Mouse (Mus musculus) kidney, embryonic 15.5 days (tissue): ENCODE measurements around the gene Frem3. TPM values are rescaled to one million over a fixed set of nuclear protein-coding genes. Genes with fewer than 3 reads are reported as not detected.
"Not testable (repeated sequence)": the region's sequence is repeated elsewhere in the genome, so short reads cannot be mapped to it uniquely, and the experiment has no call there.

Source experiments
- ATAC-seq: fragments of 200-750 bp; cut with Nextera tagmentation; replicated peaks from 2 replicates; pipeline ENCODE4 v1.8.0; 2017; ENCODE audit warnings: moderate TSS enrichment; ENCODE audit not compliant: low FRiP score
- H3K27ac ChIP-seq: fragments of 300-500 bp; sonication (generic); 2 replicates; pipeline ENCODE4 v1.5.1; 2015; ENCODE audit warnings: mild to moderate bottlenecking, inconsistent platforms
- H3K27me3 ChIP-seq: fragments of 300-500 bp; sonication (generic); 2 replicates; pipeline ENCODE4 v1.6.1; 2015; ENCODE audit warnings: inconsistent platforms
- H3K36me3 ChIP-seq: fragments of 300-500 bp; sonication (generic); 2 replicates; pipeline ENCODE4 v1.6.1; 2015; ENCODE audit warnings: inconsistent platforms
- H3K4me1 ChIP-seq: fragments of 300-500 bp; sonication (generic); 2 replicates; pipeline ENCODE4 v1.6.1; 2015; ENCODE audit warnings: inconsistent platforms
- H3K4me2 ChIP-seq: fragments of 300-500 bp; sonication (generic); 2 replicates; pipeline ENCODE4 v1.6.1; 2015; ENCODE audit warnings: moderate library complexity, mild to moderate bottlenecking, inconsistent platforms
- H3K4me3 ChIP-seq: fragments of 300-500 bp; sonication (generic); replicated peaks from 2 replicates; pipeline ENCODE4 v1.5.1; 2015; ENCODE audit warnings: mild to moderate bottlenecking, inconsistent platforms
- H3K9ac ChIP-seq: fragments of 300-500 bp; sonication (generic); 2 replicates; pipeline ENCODE4 v1.6.1; 2015; ENCODE audit warnings: mild to moderate bottlenecking, inconsistent platforms
- H3K9me3 ChIP-seq: fragments of 300-500 bp; sonication (generic); replicated peaks from 2 replicates; pipeline ENCODE4 v1.6.1; 2016; ENCODE audit warnings: inconsistent platforms
- WGBS: fragments of 180-500 bp; shearing (Covaris S2); methylation state at CpG from one replicate; pipeline ENCODE4 v1.1.7; 2015; ENCODE audit warnings: mixed read lengths; 5-methylcytosine and 5-hydroxymethylcytosine counted together
- polyA plus RNA-seq: library from polyadenylated mRNA; unstranded; fragments of >200 nt; fragmentation: Nextera tagmentation; extraction: Ambion mirVana; gene quantifications from 2 replicates; pipeline ENCODE4 v1.2.1, GENCODE M21; 2015

Gene Frem3
- polyA plus RNA-seq, 1 experiment from 2014 or later, result 0.19 TPM

GRCm38 (mm10) chr8:80732326-80732725 is 121.4 kb downstream of the Frem3 start:
- no peak for ATAC-seq
- Histone ChIP-seq H3K27ac (no peak overlapping the region), H3K27me3 (no peaks in the 10 kb centered on the region), H3K4me2 (no peak overlapping the region), H3K4me3 (no peak overlapping the region), H3K9ac (no peak overlapping the region), H3K4me1 (no peaks in the 10 kb centered on the region), H3K36me3 (peaks cover 71% of the 10 kb centered on the region), H3K9me3 (no peaks in the 10 kb centered on the region)

DNA sequence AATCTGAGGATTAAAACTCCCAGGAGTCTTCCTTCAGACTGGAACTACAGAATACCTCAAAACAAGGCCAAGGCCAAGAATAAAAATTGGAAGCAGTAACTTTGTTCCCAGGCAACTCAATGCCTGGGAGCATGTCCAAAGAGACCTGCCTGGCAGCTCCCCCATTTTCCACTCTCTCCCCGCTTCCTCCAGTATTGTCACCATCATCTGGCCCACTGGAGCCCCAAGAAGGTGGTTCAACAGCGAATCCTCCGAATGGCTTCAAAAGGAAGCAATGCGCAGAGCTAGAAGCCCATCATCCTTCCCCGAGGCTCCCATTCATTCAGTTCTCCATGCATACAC is 127.1 kb downstream of the Frem3 start:
- ATAC-seq, result no peak
- H3K4me1 ChIP-seq, result peaks cover 11% of the 10 kb centered on the region
- peaks cover 26% of the 10 kb centered on the region for H3K36me3 ChIP-seq
- H3K27ac ChIP-seq, result peak overlapping the region; percentile 99
- H3K4me3 ChIP-seq, result peak overlapping the region; percentile 95
- peak overlapping the region; percentile 90 for H3K4me2 ChIP-seq
- H3K27me3 ChIP-seq, result no peaks in the 10 kb centered on the region
- WGBS, result 3% methylated on average over 5 of the region's 5 CpGs
- H3K9ac ChIP-seq, result peak overlapping the region; percentile 90
- no peaks in the 10 kb centered on the region for H3K9me3 ChIP-seq

DNA sequence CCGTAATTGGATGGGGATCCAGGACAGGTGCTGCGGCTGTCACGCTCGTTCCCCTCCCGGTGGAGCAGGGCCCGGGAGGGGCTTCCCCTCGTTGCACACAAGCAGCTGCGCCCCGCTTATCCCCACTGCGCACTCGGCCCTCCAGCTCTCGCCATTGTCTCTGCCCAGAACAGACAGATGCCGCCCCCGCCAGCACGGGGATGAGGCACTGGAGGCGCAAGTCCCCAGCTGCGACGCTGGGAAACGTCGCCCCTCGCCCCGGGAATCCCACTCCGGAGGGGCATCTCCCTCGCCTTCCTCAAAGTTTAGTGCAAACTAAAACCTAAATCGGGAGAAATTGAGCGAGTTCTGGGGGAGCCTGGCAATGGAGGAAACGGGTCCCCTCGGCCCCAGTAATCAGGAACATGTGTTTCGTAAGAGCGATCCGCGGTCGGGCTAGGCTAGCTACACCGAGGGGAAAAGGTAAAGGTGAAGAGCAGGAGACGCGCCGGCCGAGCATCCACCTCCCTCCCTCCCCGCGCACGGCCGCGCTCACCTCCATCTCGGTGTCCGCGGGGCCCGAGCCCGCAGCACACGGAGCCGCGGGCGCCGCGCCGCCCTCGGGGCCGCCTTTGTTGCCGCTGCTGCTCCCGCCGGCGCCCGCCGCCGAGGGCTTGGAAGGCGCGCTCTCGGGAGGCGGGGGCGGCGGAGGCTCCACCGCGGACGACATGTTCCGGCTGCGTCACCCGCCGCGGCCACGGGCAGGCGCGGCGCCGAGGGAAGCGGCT is 127.7 kb downstream of the Frem3 start:
- no peaks in the 10 kb centered on the region for H3K9me3 ChIP-seq
- WGBS, result under 1% methylated on average over 72 of the region's 84 CpGs
- H3K9ac ChIP-seq, result peak overlapping the region; percentile 90
- ATAC-seq, result peak; percentile 68
- H3K4me2 ChIP-seq, result peak overlapping the region; percentile 90
- H3K27me3 ChIP-seq, result no peaks in the 10 kb centered on the region
- peaks cover 22% of the 10 kb centered on the region for H3K36me3 ChIP-seq
- H3K4me3 ChIP-seq, result peak overlapping the region; percentile 95
- H3K4me1 ChIP-seq, result peaks cover 11% of the 10 kb centered on the region
- peak overlapping the region; percentile 99 for H3K27ac ChIP-seq

DNA sequence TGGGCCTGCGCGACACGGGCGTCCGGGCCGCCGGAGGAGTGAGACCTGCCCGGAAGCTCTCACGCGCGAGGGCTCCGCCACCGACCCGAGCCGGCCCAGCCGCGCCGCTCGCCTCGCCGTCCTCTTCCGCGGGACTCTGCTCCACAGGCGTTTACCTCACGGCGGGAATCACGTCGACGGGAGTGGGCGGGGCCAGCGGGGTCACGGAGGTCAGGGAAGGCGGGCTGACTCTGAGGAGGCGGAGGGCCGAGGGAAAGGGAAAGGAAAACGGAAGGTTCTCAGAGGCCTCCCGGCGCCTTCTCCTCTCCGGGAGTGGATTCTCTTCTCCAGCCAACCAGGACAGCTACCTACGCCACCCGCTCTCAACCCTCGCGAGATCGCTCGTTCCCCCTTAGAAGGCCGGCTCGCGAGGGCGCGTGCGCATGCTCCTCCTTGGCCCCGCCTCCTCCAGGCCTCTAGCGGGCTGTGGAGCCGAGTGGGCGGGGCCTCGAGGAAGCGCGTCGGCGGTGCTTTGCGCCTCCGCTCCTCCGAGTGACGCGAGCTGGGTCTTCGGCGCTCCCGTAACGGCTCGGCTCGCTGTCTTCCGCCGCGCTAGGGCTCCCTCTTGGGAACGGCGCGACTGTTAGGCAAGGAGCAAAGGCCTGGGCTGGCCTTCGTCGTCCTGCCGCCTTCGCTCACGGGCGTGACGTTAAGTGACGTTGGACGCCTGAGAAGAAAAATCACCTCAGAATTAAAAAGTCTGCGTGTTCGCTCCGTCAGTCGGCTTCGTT is 128.5 kb downstream of the Frem3 start, which contains the start of gene Smarca5:
Gene Smarca5 (minus strand): TSS at position 343 of the 770 bp plus-strand sequence.
- H3K4me2 ChIP-seq, result peak within 1 kb of the TSS; percentile 90
- H3K9me3 ChIP-seq, H3K27me3 ChIP-seq: not testable (repeated sequence)
- WGBS, result under 1% methylated on average over 89 of the region's 91 CpGs
- peak; percentile 98 for ATAC-seq
- H3K4me3 ChIP-seq, result peak within 1 kb of the TSS; percentile 95
- H3K27ac ChIP-seq, result peak within 1 kb of the TSS; percentile 99
- peaks cover 15% of the 10 kb centered on the region for H3K36me3 ChIP-seq
- H3K4me1 ChIP-seq, result peaks cover 11% of the 10 kb centered on the region
- H3K9ac ChIP-seq, result peak within 1 kb of the TSS; percentile 90

- Histone ChIP-seq H3K4me3 (peak overlapping the region; percentile 95), H3K4me1 (peaks cover 11% of the 10 kb centered on the region), H3K9me3 (no peaks in the 10 kb centered on the region), H3K27ac (peak overlapping the region; percentile 99), H3K36me3 (peaks cover 10% of the 10 kb centered on the region), H3K27me3 (no peaks in the 10 kb centered on the region), H3K4me2 (peak overlapping the region; percentile 70), H3K9ac (peak overlapping the region; percentile 67)
- ATAC-seq, result peak; percentile 47
- WGBS, result 17% methylated on average over 14 of the region's 14 CpGs
Observed at GRCm38 (mm10) chr8:80739932-80740331, 129.1 kb downstream of the Frem3 start.

Other genes with a start within 250 kb of the Frem3 start
- gene Gypa, start 117.3 kb upstream of the Frem3 start, polyA plus RNA-seq, result 8.9 and 13.0 TPM in 2 replicates
- 80.9 and 83.9 TPM in 2 replicates for gene Smarca5, start 128.4 kb downstream of the Frem3 start, polyA plus RNA-seq